Mouse (Mus musculus) left cerebral cortex, adult 11 months (tissue): ENCODE results near the gene Mafk.

Experiments
- DNase-seq: peaks from one replicate; pipeline ENCODE4 v3.0.0; 2022; ENCODE audit warnings: low spot score

Mafk gene

GRCm38 (mm10) chr5:139818801-139819200 is 27.5 kb downstream of the Mafk start:
- no peak for DNase-seq

- DNase-seq = no peak
Observed at GRCm38 (mm10) chr5:139819538-139820181, 28.3 kb downstream of the Mafk start, which contains the start of gene Tmem184a. TSS of gene Tmem184a (minus strand) at chr5:139819917.

GRCm38 (mm10) chr5:139821466-139822459 is 30.4 kb downstream of the Mafk start:
- DNase-seq = no peak

GRCm38 (mm10) chr5:139824531-139824930 is 33.2 kb downstream of the Mafk start:
- DNase-seq = no peak

- DNase-seq = no peak
Observed at GRCm38 (mm10) chr5:139825947-139826346, 34.6 kb downstream of the Mafk start.

- peak; percentile 81 for DNase-seq
Observed at GRCm38 (mm10) chr5:139826357-139827055, 35.2 kb downstream of the Mafk start, which contains the start of the genes Gm26938 and Psmg3. TSS of gene Gm26938 (minus strand) at chr5:139826407. TSS of gene Psmg3 (minus strand) at chr5:139826885.

GRCm38 (mm10) chr5:139827593-139827992 is 36.3 kb downstream of the Mafk start:
- no peak for DNase-seq

GRCm38 (mm10) chr5:139829384-139829783 is 38.1 kb downstream of the Mafk start:
- peak; percentile 36 for DNase-seq

GRCm38 (mm10) chr5:139830734-139831133 is 39.4 kb downstream of the Mafk start:
- DNase-seq = no peak

- DNase-seq = no peak
Observed at GRCm38 (mm10) chr5:139832125-139832524, 40.8 kb downstream of the Mafk start.

GRCm38 (mm10) chr5:139835706-139836105 is 44.4 kb downstream of the Mafk start:
- no peak for DNase-seq

GRCm38 (mm10) chr5:139838476-139838892 is 47.2 kb downstream of the Mafk start:
- no peak for DNase-seq

- no peak for DNase-seq
Observed at GRCm38 (mm10) chr5:139839142-139839541, 47.8 kb downstream of the Mafk start.

- no peak for DNase-seq
Observed at GRCm38 (mm10) chr5:139849626-139850320, 58.5 kb downstream of the Mafk start.
